Mouse (Mus musculus): ENCODE measurements around the gene Snx18. TPM values are rescaled to one million over a fixed set of nuclear protein-coding genes. Genes with fewer than 3 reads are reported as not detected.

Gene Snx18
- polyA plus RNA-seq (2014; fragmentation: Illumina TruSeq; extraction: RNeasy Lipid Tissue Mini Kit (QIAGEN cat#74804); ENCODE audit: low read depth, low replicate concordance): 26.9 TPM

GRCm38 (mm10) chr13:113617891-113618823 lies at the start of gene Snx18:
Gene Snx18 (minus strand): TSS chr13:113618564.

GRCm38 (mm10) chr13:113663151-113663779 lies 44.9 kb upstream of the Snx18 start, which contains the start of gene Hspb3:
Gene Hspb3 (minus strand): TSS chr13:113663676.

Other genes with a start within 250 kb of the Snx18 start
- not detected for gene Hspb3, start 45.1 kb upstream of the Snx18 start, polyA plus RNA-seq (2014; fragmentation: Illumina TruSeq; extraction: RNeasy Lipid Tissue Mini Kit (QIAGEN cat#74804); ENCODE audit: low read depth, low replicate concordance)
- 18.1 TPM for gene Arl15, start 175.9 kb upstream of the Snx18 start, polyA plus RNA-seq (2014; fragmentation: Illumina TruSeq; extraction: RNeasy Lipid Tissue Mini Kit (QIAGEN cat#74804); ENCODE audit: low read depth, low replicate concordance)

All from sigmoid colon, adult 10 weeks (tissue).